Mouse (Mus musculus) intestine, embryonic 16.5 days (tissue): ENCODE results near the gene Wnt9b. TPM values are rescaled to one million over a fixed set of nuclear protein-coding genes. Genes with fewer than 3 reads are reported as not detected.
"Not testable (repeated sequence)": the region's sequence is repeated elsewhere in the genome, so short reads cannot be mapped to it uniquely, and the experiment has no call there.

Experiments used
- ATAC-seq: fragments of 200-750 bp; cut with Nextera tagmentation; 2 replicates; pipeline ENCODE4 v1.8.0; 2017; ENCODE audit warnings: moderate TSS enrichment, moderate library complexity
- H3K27ac ChIP-seq: fragments of 300-500 bp; sonication (generic); 2 replicates; pipeline ENCODE4 v1.5.1; 2014; ENCODE audit warnings: mild to moderate bottlenecking, low read length
- H3K27me3 ChIP-seq: fragments of 300-500 bp; sonication (generic); replicated peaks from 2 replicates; pipeline ENCODE4 v1.6.1; 2014; ENCODE audit warnings: low read length, control low read depth, mixed read lengths; ENCODE audit not compliant: control insufficient read depth, insufficient read depth
- H3K36me3 ChIP-seq: fragments of 300-500 bp; sonication (generic); 2 replicates; pipeline ENCODE4 v1.6.1; 2014; ENCODE audit warnings: low read length, control low read depth; ENCODE audit not compliant: control insufficient read depth, insufficient read depth
- H3K4me1 ChIP-seq: fragments of 300-500 bp; sonication (generic); 2 replicates; pipeline ENCODE4 v1.6.1; 2014; ENCODE audit warnings: low read length, control low read depth, mixed read lengths; ENCODE audit not compliant: control insufficient read depth, insufficient read depth
- H3K4me2 ChIP-seq: fragments of 300-500 bp; sonication (generic); 2 replicates; pipeline ENCODE4 v1.6.1; 2014; ENCODE audit warnings: low read depth, low read length, control low read depth
- H3K4me3 ChIP-seq: fragments of 300-500 bp; sonication (generic); 2 replicates; pipeline ENCODE4 v1.5.1; 2014; ENCODE audit warnings: mild to moderate bottlenecking, low read length
- H3K9ac ChIP-seq: fragments of 300-500 bp; sonication (generic); 2 replicates; pipeline ENCODE4 v1.6.1; 2014; ENCODE audit warnings: low read depth, low read length
- H3K9me3 ChIP-seq: fragments of 300-500 bp; sonication (generic); 2 replicates; pipeline ENCODE4 v1.6.1; 2016; ENCODE audit warnings: low read length, control low read depth; ENCODE audit not compliant: control insufficient read depth
- WGBS: fragments of 180-500 bp; shearing (Covaris S2); extraction: QIAGEN DNeasy Blood & Tissue Kit; methylation state at CpG from one replicate; pipeline ENCODE4 v1.1.7; 2014; 5-methylcytosine and 5-hydroxymethylcytosine counted together
- polyA plus RNA-seq: library from polyadenylated mRNA; unstranded; fragments of >200 nt; fragmentation: Nextera tagmentation; extraction: Ambion mirVana; gene quantifications from 2 replicates; pipeline ENCODE4 v1.2.1, GENCODE M21; 2015

Wnt9b gene
- polyA plus RNA-seq, 1 experiment from 2014 or later = 0.05 TPM

DNA sequence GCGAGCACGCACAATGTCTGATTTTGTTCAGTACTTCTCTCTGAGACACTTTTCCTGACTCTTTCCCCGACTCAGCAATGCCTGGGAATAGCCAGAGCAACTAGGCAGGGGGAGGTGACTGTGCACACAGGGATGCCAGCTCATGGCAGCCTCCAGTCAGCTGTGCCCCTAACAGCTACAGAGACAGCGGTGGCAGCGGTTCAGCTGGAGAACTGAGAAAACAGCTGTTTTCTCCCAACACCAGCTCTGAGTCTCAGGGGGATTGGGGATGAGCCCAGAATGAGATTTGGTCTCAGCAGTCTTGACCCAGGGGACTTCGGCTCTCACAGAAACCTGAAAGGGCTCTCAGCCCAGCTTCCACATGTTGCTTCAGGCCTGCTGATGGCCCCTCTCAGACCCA, 15.0 kb upstream of the Wnt9b start:
- Histone ChIP-seq H3K4me3 (no peak overlapping the region), H3K9me3 (no peaks in the 10 kb centered on the region), H3K27me3 (no peaks in the 10 kb centered on the region), H3K36me3 (no peaks in the 10 kb centered on the region), H3K9ac (no peak overlapping the region), H3K4me1 (no peaks in the 10 kb centered on the region), H3K27ac (no peak overlapping the region), H3K4me2 (no peak overlapping the region)
- 62% methylated on average over 6 of the region's 6 CpGs for WGBS
- no peak for ATAC-seq

DNA sequence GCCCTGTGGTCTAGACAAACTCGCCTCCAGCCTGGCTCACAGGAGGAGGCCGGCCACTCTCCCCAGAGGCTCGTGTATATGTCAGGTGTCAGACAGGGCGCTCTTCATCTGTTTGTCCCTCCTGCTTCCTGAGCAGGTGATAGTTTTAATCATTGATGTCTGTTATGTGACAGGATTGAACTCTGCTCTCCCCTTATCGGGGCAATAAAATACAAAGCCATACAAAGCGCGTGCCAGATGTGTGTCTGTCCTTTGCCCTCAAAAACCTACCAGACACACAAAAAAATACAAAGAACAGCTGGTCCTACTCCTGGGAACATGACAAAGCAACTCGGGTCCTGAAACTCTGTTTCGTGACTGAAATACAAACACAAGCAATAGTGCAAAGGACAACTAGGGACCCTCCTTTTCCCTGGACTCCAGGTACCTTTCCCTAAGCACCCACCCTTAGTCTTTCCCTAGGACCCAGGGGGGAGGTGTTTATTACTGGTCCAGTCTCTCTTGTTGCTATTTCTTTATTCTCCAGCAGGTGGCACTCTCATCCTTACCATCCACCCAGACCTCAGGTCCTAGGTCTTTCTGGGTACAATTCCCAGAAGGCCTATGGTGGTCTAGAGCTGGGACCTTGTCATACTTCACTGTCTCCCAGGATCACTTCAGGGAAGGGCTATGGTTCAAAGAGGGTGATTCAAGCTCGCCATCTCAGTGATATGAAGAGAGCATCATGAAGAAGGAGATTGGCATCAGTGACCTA, 14.0 kb upstream of the Wnt9b start:
- WGBS = 16% methylated on average over 10 of the region's 10 CpGs
- peak; percentile 92 for ATAC-seq
- no peaks in the 10 kb centered on the region for H3K9me3 ChIP-seq
- no peaks in the 10 kb centered on the region for H3K27me3 ChIP-seq
- H3K36me3 ChIP-seq = no peaks in the 10 kb centered on the region
- H3K4me3 ChIP-seq = no peak overlapping the region
- no peak overlapping the region for H3K27ac ChIP-seq
- no peak overlapping the region for H3K9ac ChIP-seq
- no peaks in the 10 kb centered on the region for H3K4me1 ChIP-seq
- peak overlapping the region; percentile 43 for H3K4me2 ChIP-seq

DNA sequence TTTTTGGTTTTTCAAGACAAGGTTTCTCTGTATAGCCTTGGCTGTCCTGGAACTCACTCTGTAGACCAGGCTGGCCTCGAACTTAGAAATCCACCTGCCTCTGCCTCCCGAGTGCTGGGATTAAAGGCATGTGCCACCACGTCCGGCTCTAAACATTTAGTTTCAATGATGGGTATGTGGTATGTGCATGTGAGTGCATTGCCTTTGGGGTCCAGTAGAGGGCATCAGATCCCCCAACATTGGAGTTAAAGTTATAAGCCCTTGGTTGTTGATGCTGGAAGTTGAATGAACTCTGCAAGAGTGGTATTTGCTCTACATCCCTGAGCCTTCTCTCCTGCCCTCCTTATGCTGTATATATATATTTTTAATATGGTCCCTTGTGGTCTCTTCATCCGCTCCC, 11.3 kb upstream of the Wnt9b start:
- 86% methylated on average over 5 of the region's 5 CpGs for WGBS
- not testable (repeated sequence) for H3K4me1 ChIP-seq, H3K27me3 ChIP-seq, H3K9ac ChIP-seq, H3K4me2 ChIP-seq, H3K36me3 ChIP-seq, ATAC-seq, H3K9me3 ChIP-seq, H3K27ac ChIP-seq, H3K4me3 ChIP-seq

DNA sequence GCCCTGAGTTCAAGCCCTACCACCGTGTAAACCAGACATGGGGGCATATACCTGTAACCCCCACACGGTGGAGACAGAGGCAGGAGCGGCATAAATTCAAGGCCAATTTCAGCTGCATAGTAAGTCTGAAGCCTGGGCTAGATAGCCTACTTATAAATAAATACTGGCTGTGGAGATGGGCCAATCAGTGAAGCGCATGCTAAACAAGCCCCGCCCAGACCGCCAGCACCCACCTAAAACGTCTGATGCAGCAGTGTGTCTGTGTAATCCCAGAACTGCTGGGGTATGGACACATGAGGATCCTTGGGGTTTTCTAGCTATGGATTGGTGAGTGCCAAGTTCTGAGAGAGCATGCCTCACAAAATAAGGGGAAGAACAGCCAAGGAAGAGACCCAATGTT, 10.5 kb upstream of the Wnt9b start:
- Histone ChIP-seq H3K4me1 (no peaks in the 10 kb centered on the region), H3K36me3 (no peaks in the 10 kb centered on the region), H3K4me2 (no peak overlapping the region), H3K4me3 (no peak overlapping the region), H3K9ac (no peak overlapping the region), H3K9me3 (no peaks in the 10 kb centered on the region), H3K27me3 (no peaks in the 10 kb centered on the region), H3K27ac (no peak overlapping the region)
- no peak for ATAC-seq
- 55% methylated on average over 7 of the region's 7 CpGs for WGBS

DNA sequence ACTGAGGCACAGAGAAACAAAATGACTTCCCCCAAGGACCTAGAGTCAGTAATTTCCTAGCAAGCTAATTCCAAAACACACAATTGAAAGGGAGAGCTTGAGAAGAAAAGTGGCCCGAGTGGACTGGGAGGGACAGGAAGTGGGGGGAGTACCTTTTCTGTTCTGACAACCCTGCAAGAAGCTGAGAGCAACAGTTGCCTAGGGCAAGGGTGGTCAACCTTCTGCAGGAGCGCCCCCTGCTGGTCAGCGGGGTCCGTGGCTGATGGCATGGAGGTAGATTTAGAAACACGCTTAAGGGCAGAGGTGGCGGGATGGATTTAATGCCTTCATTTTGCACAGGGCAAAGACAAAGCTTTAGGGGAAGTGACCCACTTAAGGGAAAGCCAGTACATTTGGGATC, 9.1 kb upstream of the Wnt9b start:
- WGBS = 12% methylated on average over 6 of the region's 6 CpGs
- ATAC-seq = no peak; the same call in 1 of the 2 replicates
- Histone ChIP-seq H3K27me3 (0 out of 2 replicates have a peak, but pooled peaks cover 4% of the 10 kb centered on the region), H3K4me3 (no peak overlapping the region), H3K9ac (no peak overlapping the region), H3K36me3 (no peaks in the 10 kb centered on the region), H3K27ac (no peak overlapping the region), H3K9me3 (no peaks in the 10 kb centered on the region), H3K4me1 (no peaks in the 10 kb centered on the region), H3K4me2 (no peak overlapping the region)

DNA sequence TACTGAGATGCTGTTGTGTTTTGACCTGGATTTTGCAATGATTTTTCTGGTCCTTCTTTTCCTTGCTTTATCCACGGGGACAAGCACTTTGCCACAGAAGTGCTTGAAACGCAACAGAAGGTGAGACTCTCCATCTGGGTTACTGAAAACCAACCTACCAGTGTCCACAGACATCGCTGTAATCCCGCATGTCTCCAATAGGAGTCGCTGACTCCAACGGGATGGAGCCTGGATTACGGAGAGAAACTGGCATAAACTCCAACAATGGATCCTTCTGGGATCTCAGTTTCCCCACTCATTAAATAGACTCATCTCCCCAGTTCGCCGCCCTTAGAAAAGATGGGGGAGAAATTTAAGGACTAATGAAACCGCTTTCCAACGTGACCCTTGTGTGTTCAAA, 8.4 kb upstream of the Wnt9b start:
- H3K4me3 ChIP-seq = no peak overlapping the region
- 0 out of 2 replicates have a peak, but pooled peaks cover 4% of the 10 kb centered on the region for H3K27me3 ChIP-seq
- H3K27ac ChIP-seq = no peak overlapping the region
- H3K4me2 ChIP-seq = no peak overlapping the region
- no peaks in the 10 kb centered on the region for H3K36me3 ChIP-seq
- WGBS = 41% methylated on average over 11 of the region's 11 CpGs
- H3K4me1 ChIP-seq = no peaks in the 10 kb centered on the region
- no peak for ATAC-seq
- H3K9ac ChIP-seq = no peak overlapping the region
- H3K9me3 ChIP-seq = no peaks in the 10 kb centered on the region

DNA sequence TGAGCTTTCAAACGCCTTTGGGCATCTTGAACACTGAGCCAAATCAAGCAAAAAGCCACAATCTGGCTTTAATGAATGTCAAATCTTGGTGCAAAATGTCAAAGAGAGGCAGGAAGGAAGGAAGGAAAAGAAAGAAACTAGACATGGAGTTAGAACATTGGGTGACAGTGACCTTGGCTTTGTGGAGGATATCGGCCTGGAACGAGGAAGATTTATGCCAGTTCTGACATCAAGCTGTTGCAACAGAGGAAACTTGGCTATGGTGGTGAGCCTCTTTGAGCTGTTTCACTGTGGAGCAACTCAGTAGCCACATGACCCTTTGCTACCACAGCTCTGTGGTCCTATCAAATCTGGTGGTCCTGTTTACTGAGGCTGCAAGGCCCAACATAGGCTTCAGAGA, 991 bp upstream of the Wnt9b start:
- peaks cover 53% of the 10 kb centered on the region for H3K27me3 ChIP-seq
- no peak overlapping the region for H3K4me3 ChIP-seq
- H3K9me3 ChIP-seq = no peaks in the 10 kb centered on the region
- 59% methylated on average over 3 of the region's 3 CpGs for WGBS
- no peak overlapping the region for H3K4me2 ChIP-seq
- H3K36me3 ChIP-seq = no peaks in the 10 kb centered on the region
- H3K4me1 ChIP-seq = peaks cover 6% of the 10 kb centered on the region; the same call in 1 of the 2 replicates
- no peak overlapping the region for H3K9ac ChIP-seq
- no peak for ATAC-seq
- H3K27ac ChIP-seq = no peak overlapping the region

DNA sequence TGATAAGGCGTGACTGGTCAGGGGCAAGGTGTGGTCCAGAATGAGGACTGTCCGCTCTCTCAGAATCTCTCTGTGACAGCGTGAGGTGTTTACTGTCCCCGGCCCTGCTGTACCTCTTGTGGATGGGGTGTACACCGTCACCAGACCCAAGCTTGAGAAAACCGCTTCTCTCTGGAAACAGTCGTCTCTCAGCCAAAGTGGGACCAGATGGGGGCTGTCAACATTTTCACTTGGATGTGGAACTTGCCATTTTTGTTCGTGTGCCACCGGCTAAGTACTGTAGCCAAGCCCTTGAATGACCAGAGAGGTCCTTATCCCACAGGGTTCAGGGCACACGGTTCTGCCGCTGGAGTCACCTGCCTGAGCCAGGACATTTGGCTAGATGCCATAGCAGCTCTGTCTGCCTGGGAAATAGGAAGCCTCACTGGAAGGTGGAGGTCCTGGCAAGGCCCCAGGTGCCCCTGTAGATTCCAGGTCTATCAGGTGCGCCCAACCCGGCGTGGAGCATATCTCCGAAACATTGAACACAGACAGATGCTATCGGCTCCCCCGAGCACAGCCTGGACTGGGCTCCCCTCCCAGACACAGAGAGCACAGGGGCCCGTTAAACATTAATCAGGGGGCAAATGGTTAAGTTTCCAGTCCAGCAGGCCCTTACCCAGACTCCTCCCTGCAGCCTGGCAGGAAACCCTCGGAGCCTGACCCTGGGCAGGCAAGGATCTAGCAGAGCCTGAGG, 14.4 kb downstream of the Wnt9b start:
- 51% methylated on average over 19 of the region's 19 CpGs for WGBS

DNA sequence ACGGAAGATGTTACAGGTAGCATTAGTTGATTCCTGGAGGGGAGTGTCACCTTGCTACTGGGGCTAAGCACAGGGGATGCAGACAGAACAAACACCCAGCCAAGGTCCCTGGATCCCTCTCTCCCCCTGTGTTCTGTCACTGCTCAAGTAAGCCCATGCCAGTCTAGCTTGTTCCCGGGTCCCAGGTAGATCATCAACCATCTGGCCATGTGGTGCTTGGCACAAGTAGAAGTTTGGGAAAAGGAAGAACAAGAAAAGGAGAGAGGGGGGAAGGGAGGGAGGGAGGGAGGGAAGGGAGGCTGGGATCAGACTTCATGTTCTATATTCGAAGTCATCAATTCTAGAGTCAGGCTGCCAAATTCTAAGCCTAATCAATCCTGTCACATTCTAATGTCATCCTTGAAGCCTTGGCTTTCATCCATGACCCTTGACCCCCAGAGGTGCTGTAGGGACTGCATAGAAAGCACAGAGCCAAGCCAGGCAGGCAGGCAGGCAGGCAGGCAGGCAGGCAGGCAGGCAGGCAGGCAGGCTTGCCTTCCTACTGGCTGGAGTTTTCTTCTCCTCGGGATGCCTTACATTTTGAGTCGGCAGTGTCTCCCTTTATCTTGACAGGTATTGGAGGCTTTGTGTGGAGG, 15.1 kb downstream of the Wnt9b start:
- Histone ChIP-seq H3K9ac (no peak overlapping the region), H3K4me1 (peaks cover 29% of the 10 kb centered on the region), H3K9me3 (no peaks in the 10 kb centered on the region), H3K27me3 (no peaks in the 10 kb centered on the region), H3K4me3 (no peak overlapping the region), H3K36me3 (no peaks in the 10 kb centered on the region), H3K4me2 (peak overlapping the region; percentile 15), H3K27ac (no peak overlapping the region)
- 55% methylated on average over 5 of the region's 5 CpGs for WGBS
- ATAC-seq = no peak

More for the DNA sequence above, 14.4 kb downstream of the Wnt9b start:
- Histone ChIP-seq H3K9ac (no peak overlapping the region), H3K4me1 (peaks cover 29% of the 10 kb centered on the region), H3K27me3 (no peaks in the 10 kb centered on the region), H3K36me3 (no peaks in the 10 kb centered on the region), H3K4me2 (peak overlapping the region; percentile 15), H3K27ac (peak overlapping the region; percentile 40; the same call in 1 of the 2 replicates), H3K4me3 (no peak overlapping the region), H3K9me3 (no peaks in the 10 kb centered on the region)
- ATAC-seq = peak; percentile 91
